Mouse (Mus musculus) lung, postnatal 0 days (tissue): ENCODE data around the gene Nubp1. TPM values are rescaled to one million over a fixed set of nuclear protein-coding genes. Genes with fewer than 3 reads are reported as not detected.
A peak's percentile ranks its signal among the peaks of the same experiment; 100 is the strongest.

Source experiments
- ATAC-seq: fragments of 200-750 bp; cut with Nextera tagmentation; 2 replicates; pipeline ENCODE4 v1.8.0; 2017; ENCODE audit warnings: moderate library complexity
- DNase-seq: peaks from one replicate; pipeline ENCODE4 v3.0.0-alpha.2; 2016; ENCODE audit warnings: low spot score
- H3K27ac ChIP-seq: fragments of 300-500 bp; sonication (generic); 2 replicates; pipeline ENCODE4 v1.5.1; 2014; ENCODE audit warnings: antibody characterized with exemption, mild to moderate bottlenecking, low read length, mixed read lengths
- H3K27me3 ChIP-seq: fragments of 300-500 bp; sonication (generic); replicated peaks from 2 replicates; pipeline ENCODE4 v1.6.1; 2014; ENCODE audit warnings: low read length, mixed read lengths; ENCODE audit not compliant: insufficient read depth
- H3K36me3 ChIP-seq: fragments of 300-500 bp; sonication (generic); 2 replicates; pipeline ENCODE4 v1.6.1; 2014; ENCODE audit warnings: low read length, mixed read lengths; ENCODE audit not compliant: insufficient read depth
- H3K4me1 ChIP-seq: fragments of 300-500 bp; sonication (generic); 2 replicates; pipeline ENCODE4 v1.6.1; 2014; ENCODE audit warnings: antibody characterized with exemption, low read depth, low read length, mixed read lengths; ENCODE audit not compliant: insufficient read depth
- H3K4me2 ChIP-seq: fragments of 300-500 bp; sonication (generic); replicated peaks from 2 replicates; pipeline ENCODE4 v1.6.1; 2014; ENCODE audit warnings: low read depth, mild to moderate bottlenecking, low read length, moderate library complexity, mixed read lengths
- H3K4me3 ChIP-seq: fragments of 300-500 bp; sonication (generic); 2 replicates; pipeline ENCODE4 v1.5.1; 2014; ENCODE audit warnings: low read depth, low read length
- H3K9ac ChIP-seq: fragments of 300-500 bp; sonication (generic); replicated peaks from 2 replicates; pipeline ENCODE4 v1.6.1; 2014; ENCODE audit warnings: low read depth, mild to moderate bottlenecking
- H3K9me3 ChIP-seq: fragments of 300-500 bp; sonication (generic); 2 replicates; pipeline ENCODE4 v1.6.1; 2016; ENCODE audit warnings: low read length, mixed read lengths
- CTCF ChIP-seq: IDR thresholded peaks from 2 replicates; pipeline ENCODE4 v1.5.1; 2016; ENCODE audit warnings: antibody characterized with exemption, mild to moderate bottlenecking
- EP300 ChIP-seq: IDR thresholded peaks from 2 replicates; pipeline ENCODE4 v1.6.1; 2016; ENCODE audit warnings: antibody characterized with exemption, mild to moderate bottlenecking, control low read depth
- WGBS: fragments of 180-500 bp; shearing (Covaris S2); extraction: QIAGEN DNeasy Blood & Tissue Kit; methylation state at CpG from one replicate; pipeline ENCODE4 v1.1.7; 2014; 5-methylcytosine and 5-hydroxymethylcytosine counted together
- polyA plus RNA-seq: library from polyadenylated mRNA; unstranded; fragments of >200 nt; fragmentation: Nextera tagmentation; extraction: Ambion mirVana; gene quantifications from 2 replicates; pipeline ENCODE4 v1.2.1, GENCODE M21; 2015

Gene Nubp1
- polyA plus RNA-seq, 1 experiment from 2014 or later, result 31.2 TPM

- Histone ChIP-seq H3K4me2 (no peak overlapping the region), H3K4me3 (no peak overlapping the region), H3K27ac (no peak overlapping the region), H3K36me3 (no peaks in the 10 kb centered on the region), H3K9ac (no peak overlapping the region), H3K27me3 (no peaks in the 10 kb centered on the region), H3K9me3 (no peaks in the 10 kb centered on the region), H3K4me1 (peaks cover 19% of the 10 kb centered on the region; the same call in 1 of the 2 replicates)
- TF ChIP-seq CTCF (no peak), EP300 (no peak)
- WGBS, result 78% methylated on average over 6 of the region's 6 CpGs
- DNase-seq, result no peak
- ATAC-seq, result no peak
These were observed 42.3 kb downstream of the Nubp1 start for GRCm38 (mm10) chr16:10453872-10454582.

DNA sequence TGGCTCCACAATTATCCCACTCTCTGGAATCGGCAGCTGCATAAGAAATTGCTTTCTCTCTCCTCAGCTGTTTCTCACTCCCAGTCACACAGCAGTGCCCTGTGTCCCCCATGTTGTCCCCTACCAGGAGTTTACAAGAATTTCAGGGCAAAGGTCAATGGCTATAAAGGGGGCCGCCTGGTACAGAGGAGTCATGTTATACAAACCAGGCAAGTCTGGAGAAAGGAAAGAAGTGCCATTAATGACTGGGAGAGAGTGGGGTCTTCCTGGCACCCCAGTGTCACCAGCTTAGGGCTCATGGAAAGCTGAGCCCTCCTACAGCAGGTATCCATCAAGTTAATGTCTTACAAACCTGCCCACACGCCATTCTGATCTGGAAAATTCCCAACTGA lies 42.8 kb downstream of the Nubp1 start:
- Histone ChIP-seq H3K27ac (no peak overlapping the region), H3K4me3 (no peak overlapping the region), H3K27me3 (no peaks in the 10 kb centered on the region), H3K4me2 (no peak overlapping the region), H3K4me1 (peaks cover 19% of the 10 kb centered on the region; the same call in 1 of the 2 replicates), H3K36me3 (no peaks in the 10 kb centered on the region), H3K9ac (no peak overlapping the region), H3K9me3 (no peaks in the 10 kb centered on the region)
- DNase-seq (no peak), ATAC-seq (no peak)
- 52% methylated on average over 3 of the region's 3 CpGs for WGBS
- TF ChIP-seq CTCF (no peak), EP300 (no peak)

DNA sequence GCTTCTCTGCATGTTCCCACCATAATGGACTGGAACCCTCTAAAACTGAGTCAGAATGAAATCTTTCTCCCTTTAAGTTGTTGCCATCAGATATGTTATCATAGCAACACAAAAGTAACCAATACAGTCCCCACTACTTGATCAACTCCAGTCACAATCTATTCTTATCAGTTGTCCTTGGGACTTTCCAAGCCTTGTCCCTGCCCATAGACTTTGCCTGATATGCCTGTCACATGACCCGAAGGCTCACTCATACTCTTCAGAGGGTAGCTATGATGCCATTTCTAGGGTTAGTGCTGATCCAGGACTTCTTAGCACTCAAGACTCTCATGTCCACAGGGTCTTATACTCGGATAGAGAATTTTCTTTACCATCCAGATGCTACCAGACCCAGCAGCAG lies 48.4 kb downstream of the Nubp1 start:
- no peaks in the 10 kb centered on the region for H3K36me3 ChIP-seq
- ATAC-seq, result no peak
- no peaks in the 10 kb centered on the region for H3K27me3 ChIP-seq
- no peak overlapping the region for H3K27ac ChIP-seq
- DNase-seq, result no peak
- 69% methylated on average over 2 of the region's 2 CpGs for WGBS
- no peak overlapping the region for H3K4me2 ChIP-seq
- no peaks in the 10 kb centered on the region for H3K4me1 ChIP-seq
- H3K9ac ChIP-seq, result no peak overlapping the region
- H3K9me3 ChIP-seq, result no peaks in the 10 kb centered on the region
- no peak overlapping the region for H3K4me3 ChIP-seq
- TF ChIP-seq EP300 (no peak), CTCF (no peak)

DNA sequence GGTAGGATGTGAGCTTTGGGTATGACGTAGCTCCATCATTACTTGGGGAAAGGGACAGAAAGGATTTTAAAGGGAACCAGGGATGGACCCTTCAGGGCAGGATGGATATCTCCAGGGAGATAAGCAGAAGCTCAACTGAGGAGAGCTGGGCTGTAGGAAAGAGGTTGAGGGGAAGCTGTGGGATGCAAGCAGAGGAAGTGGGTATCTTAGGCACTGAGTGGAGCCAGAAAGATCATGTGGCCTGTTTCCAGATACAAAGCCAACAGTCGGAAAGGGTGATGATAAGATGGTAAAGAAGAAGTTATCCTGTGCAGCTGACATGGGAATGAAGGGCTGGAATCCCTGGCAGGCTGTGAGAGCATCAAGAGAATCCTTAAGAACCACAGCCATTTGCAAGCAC lies 49.4 kb downstream of the Nubp1 start:
- ATAC-seq (no peak), DNase-seq (no peak)
- Histone ChIP-seq H3K4me3 (no peak overlapping the region), H3K9ac (no peak overlapping the region), H3K36me3 (no peaks in the 10 kb centered on the region), H3K9me3 (no peaks in the 10 kb centered on the region), H3K4me2 (no peak overlapping the region), H3K4me1 (no peaks in the 10 kb centered on the region), H3K27ac (no peak overlapping the region), H3K27me3 (no peaks in the 10 kb centered on the region)
- TF ChIP-seq CTCF (no peak), EP300 (no peak)
- 59% methylated on average over 2 of the region's 2 CpGs for WGBS

GRCm38 (mm10) chr16:10465011-10465681 lies 53.4 kb downstream of the Nubp1 start:
- H3K4me2 ChIP-seq, result no peak overlapping the region
- DNase-seq (peak; percentile 78), ATAC-seq (peak; percentile 96)
- no peak overlapping the region for H3K9ac ChIP-seq
- no peaks in the 10 kb centered on the region for H3K27me3 ChIP-seq
- no peak overlapping the region for H3K4me3 ChIP-seq
- 13% methylated on average over 4 of the region's 4 CpGs for WGBS
- no peak overlapping the region; the same call in 1 of the 2 replicates for H3K27ac ChIP-seq
- H3K36me3 ChIP-seq, result no peaks in the 10 kb centered on the region
- no peaks in the 10 kb centered on the region for H3K9me3 ChIP-seq
- no peaks in the 10 kb centered on the region for H3K4me1 ChIP-seq
- peak; percentile 68 for TF ChIP-seq EP300
- no peak for TF ChIP-seq CTCF

- H3K4me1 ChIP-seq, result no peaks in the 10 kb centered on the region
- no peak for ATAC-seq
- H3K27ac ChIP-seq, result 0 out of 2 replicates have a peak overlapping the region, but pooled peaks have one; percentile 11
- H3K9me3 ChIP-seq, result no peaks in the 10 kb centered on the region
- H3K9ac ChIP-seq, result no peak overlapping the region
- WGBS, result 29% methylated on average over 11 of the region's 11 CpGs
- H3K4me2 ChIP-seq, result no peak overlapping the region
- no peak for TF ChIP-seq CTCF
- peak; percentile 38 for DNase-seq
- H3K36me3 ChIP-seq, result no peaks in the 10 kb centered on the region
- no peak overlapping the region for H3K4me3 ChIP-seq
- H3K27me3 ChIP-seq, result no peaks in the 10 kb centered on the region
These were observed 55.8 kb downstream of the Nubp1 start for GRCm38 (mm10) chr16:10467391-10468107.
